Mouse (Mus musculus) G1E (cell line): ENCODE data around the gene Cacna2d2. TPM values are rescaled to one million over a fixed set of nuclear protein-coding genes. Genes with fewer than 3 reads are reported as not detected.
A peak's percentile ranks its signal among the peaks of the same experiment; 100 is the strongest.

Experiments
- ATAC-seq: 2 replicates; pipeline ENCODE4 v1.8.0; 2016; ENCODE audit warnings: mild to moderate bottlenecking; ENCODE audit not compliant: insufficient number of reproducible peaks, poor library complexity, low FRiP score, severe bottlenecking; ENCODE audit errors: extremely low read depth
- DNase-seq: peaks from one replicate; pipeline ENCODE4 v3.0.0; 2012; ENCODE audit warnings: low spot score
- H3K27me3 ChIP-seq: 2 replicates; pipeline ENCODE4 v1.6.1; 2012; ENCODE audit warnings: mild to moderate bottlenecking, low read length, inconsistent platforms; ENCODE audit not compliant: insufficient read depth
- H3K36me3 ChIP-seq: replicated peaks from 2 replicates; pipeline ENCODE3; 2012; ENCODE audit warnings: mild to moderate bottlenecking, inconsistent platforms
- H3K4me1 ChIP-seq: 2 replicates; pipeline ENCODE4 v1.6.1; 2012; ENCODE audit warnings: low read depth, low read length, inconsistent platforms, mixed read lengths; ENCODE audit not compliant: insufficient read depth
- H3K4me3 ChIP-seq: 2 replicates; pipeline ENCODE4 v1.5.1; 2012; ENCODE audit warnings: low read depth, mild to moderate bottlenecking, inconsistent platforms, low read length, moderate library complexity, mixed read lengths
- H3K9me3 ChIP-seq: replicated peaks from 2 replicates; pipeline ENCODE4 v1.6.1; 2012; ENCODE audit warnings: inconsistent platforms
- CTCF ChIP-seq: IDR thresholded peaks from 2 replicates; pipeline ENCODE4 v1.5.1; 2012; ENCODE audit warnings: low read depth, low read length, inconsistent platforms, mixed read lengths
- GATA1 ChIP-seq: IDR thresholded peaks from 2 replicates; pipeline ENCODE4 v1.6.1; 2012; ENCODE audit warnings: borderline replicate concordance, low read length, inconsistent platforms, mixed read lengths
- GATA2 ChIP-seq: IDR thresholded peaks from 2 replicates; pipeline ENCODE4 v1.6.1; 2012; ENCODE audit warnings: low read depth, low read length, inconsistent platforms, borderline replicate concordance
- POLR2AphosphoS5 ChIP-seq: IDR thresholded peaks from 2 replicates; pipeline ENCODE4 v1.6.1; 2012; ENCODE audit warnings: low read depth, low read length, inconsistent platforms; ENCODE audit not compliant: insufficient replicate concordance
- TAL1 ChIP-seq: conservative IDR thresholded peaks from 2 replicates; pipeline ENCODE4 v1.6.1; 2012; ENCODE audit warnings: low read depth, low read length, inconsistent platforms, mixed read lengths
- polyA plus RNA-seq: library from polyadenylated mRNA; stranded (reverse); fragments of >175 nt; gene quantifications from 2 replicates; pipeline ENCODE4 v1.2.3, GENCODE M21; 2012
- total RNA-seq, 2 experiments: library from RNA; stranded (forward) in 1 of 2; stranded (reverse) in 1 of 2; fragments of 200-1000 nt in 1 of 2; fragments of >200 nt in 1 of 2; fragmentation: Nextera tagmentation in 1 of 2; gene quantifications; 2 replicates each; pipeline ENCODE4 v1.2.3; 2014 to 2017

Cacna2d2 gene
- total and polyA plus RNA-seq, 3 experiments: 0.05 to 0.09 TPM; not detected in 1

- ATAC-seq: no peak
Observed at GRCm38 (mm10) chr9:107484302-107484701, 84.9 kb downstream of the Cacna2d2 start.

GRCm38 (mm10) chr9:107484766-107485165, 85.4 kb downstream of the Cacna2d2 start:
- no peaks in the 10 kb centered on the region for H3K9me3 ChIP-seq
- ATAC-seq (no peak), DNase-seq (no peak)
- TF ChIP-seq TAL1 (no peak), POLR2AphosphoS5 (no peak), CTCF (no peak), GATA2 (no peak), GATA1 (no peak)
- peaks cover 2% of the 10 kb centered on the region for H3K4me1 ChIP-seq
- H3K36me3 ChIP-seq: no peaks in the 10 kb centered on the region
- peaks cover 16% of the 10 kb centered on the region for H3K27me3 ChIP-seq
- H3K4me3 ChIP-seq: no peak overlapping the region

More at GRCm38 (mm10) chr9:107484302-107484701, 84.9 kb downstream of the Cacna2d2 start:
- TF ChIP-seq GATA2 (no peak), POLR2AphosphoS5 (no peak), GATA1 (no peak), TAL1 (no peak)
- H3K27me3 ChIP-seq: peaks cover 13% of the 10 kb centered on the region
- H3K4me3 ChIP-seq: no peak overlapping the region
- DNase-seq: no peak
- peaks cover 4% of the 10 kb centered on the region for H3K4me1 ChIP-seq
- H3K36me3 ChIP-seq: no peaks in the 10 kb centered on the region
- H3K9me3 ChIP-seq: no peaks in the 10 kb centered on the region

- Histone ChIP-seq H3K4me1 (no peaks in the 10 kb centered on the region), H3K27me3 (peaks cover 18% of the 10 kb centered on the region), H3K4me3 (no peak overlapping the region), H3K36me3 (no peaks in the 10 kb centered on the region), H3K9me3 (no peaks in the 10 kb centered on the region)
- TF ChIP-seq TAL1: no peak
- no peak for TF ChIP-seq CTCF
- no peak for TF ChIP-seq GATA1
- TF ChIP-seq POLR2AphosphoS5: no peak
- TF ChIP-seq GATA2: no peak
- no peak for DNase-seq
- no peak for ATAC-seq
Observed at GRCm38 (mm10) chr9:107486086-107486485, 86.7 kb downstream of the Cacna2d2 start.

GRCm38 (mm10) chr9:107486507-107487225, 87.3 kb downstream of the Cacna2d2 start:
- H3K4me1 ChIP-seq: no peaks in the 10 kb centered on the region
- H3K36me3 ChIP-seq: no peaks in the 10 kb centered on the region
- no peaks in the 10 kb centered on the region for H3K9me3 ChIP-seq
- H3K4me3 ChIP-seq: no peak overlapping the region
- DNase-seq (peak; percentile 26), ATAC-seq (no peak)
- TF ChIP-seq GATA1 (no peak), CTCF (no peak), TAL1 (no peak), GATA2 (no peak), POLR2AphosphoS5 (no peak)
- H3K27me3 ChIP-seq: peaks cover 13% of the 10 kb centered on the region

GRCm38 (mm10) chr9:107490146-107490545, 90.7 kb downstream of the Cacna2d2 start:
- ATAC-seq: no peak
- Histone ChIP-seq H3K36me3 (no peaks in the 10 kb centered on the region), H3K9me3 (no peaks in the 10 kb centered on the region), H3K4me3 (no peak overlapping the region), H3K27me3 (peaks cover 19% of the 10 kb centered on the region), H3K4me1 (no peaks in the 10 kb centered on the region)
- DNase-seq: no peak
- no peak for TF ChIP-seq CTCF
- no peak for TF ChIP-seq GATA2
- TF ChIP-seq GATA1: no peak
- no peak for TF ChIP-seq TAL1
- no peak for TF ChIP-seq POLR2AphosphoS5

GRCm38 (mm10) chr9:107490625-107491024, 91.2 kb downstream of the Cacna2d2 start:
- H3K36me3 ChIP-seq: no peaks in the 10 kb centered on the region
- no peaks in the 10 kb centered on the region for H3K9me3 ChIP-seq
- no peak for TF ChIP-seq TAL1
- no peak for TF ChIP-seq GATA1
- no peak for TF ChIP-seq CTCF
- no peak for TF ChIP-seq POLR2AphosphoS5
- no peak for TF ChIP-seq GATA2
- ATAC-seq (no peak), DNase-seq (no peak)
- peaks cover 19% of the 10 kb centered on the region for H3K27me3 ChIP-seq
- no peak overlapping the region for H3K4me3 ChIP-seq
- H3K4me1 ChIP-seq: no peaks in the 10 kb centered on the region
